In the genomic region with DNA sequence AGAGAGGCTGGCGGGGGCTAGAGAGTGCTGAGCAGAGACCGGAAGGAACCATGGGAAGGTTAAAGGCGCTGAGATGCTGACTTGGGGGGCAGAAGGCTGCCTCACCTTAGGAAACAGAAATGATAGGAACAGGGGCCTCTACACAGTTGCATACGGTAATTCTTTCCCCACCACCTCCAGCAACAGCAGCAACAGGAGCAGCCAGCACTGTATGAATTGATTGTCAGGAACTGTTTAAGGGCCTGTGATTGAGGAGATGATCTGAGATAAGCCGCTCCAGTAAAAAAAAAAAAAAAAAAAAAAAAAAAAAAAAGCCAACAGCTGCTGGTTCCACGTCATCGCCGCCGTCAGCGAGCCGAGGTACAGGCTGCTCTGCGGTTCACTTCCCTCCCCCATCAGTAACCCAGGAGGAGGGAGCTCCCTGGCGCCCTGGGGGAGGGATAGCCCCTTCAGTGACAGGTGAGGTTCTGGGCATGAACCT, we compare ENCODE assay signal across 8 mouse cellular contexts.
A peak's percentile ranks its signal among the peaks of the same experiment; 100 is the strongest.
DNase-seq lines count a peak whose midpoint lies in the region; ATAC-seq lines count a peak whose summit lies in the region.

No protein-coding gene starts in this region.

- peak; percentile 60; the same call in 1 of the 2 replicates for ATAC-seq in heart, embryonic 16.5 days (replicated peaks; ENCODE audit: extremely low read depth, insufficient read depth, low FRiP score)
- peak; percentile 66 for ATAC-seq in common myeloid progenitor, adult 5-6 weeks (replicated peaks; ENCODE audit: low read depth, poor library complexity, severe bottlenecking)
- peak; percentile 57; the same call in 1 of the 2 replicates for ATAC-seq in hindbrain, embryonic 15.5 days (ENCODE audit: low FRiP score, low read depth)

- H3K4me3 ChIP-seq in heart, embryonic 16.5 days (ENCODE audit: low read length) = peak overlapping the region; percentile 38
- H3K4me3 ChIP-seq in hindbrain, embryonic 15.5 days = peak overlapping the region; percentile 31
- H3K4me3 ChIP-seq in midbrain, embryonic 10.5 days = peak overlapping the region; percentile 43

- H3K27me3 ChIP-seq in heart, embryonic 16.5 days (ENCODE audit: control insufficient read depth, insufficient read depth, low read length) = peaks cover 15% of the 10 kb centered on the region
- H3K27me3 ChIP-seq in hindbrain, embryonic 15.5 days = peaks cover 15% of the 10 kb centered on the region
- peaks cover 100% of the 10 kb centered on the region for H3K27me3 ChIP-seq in midbrain, embryonic 10.5 days (ENCODE audit: low read depth, poor library complexity, severe bottlenecking)

- no peak for DNase-seq in heart, postnatal 4 days
- peak; percentile 27 to 63 for DNase-seq in left cerebral cortex, postnatal 36 days (ENCODE audit: low spot score in 2 of 2)
- DNase-seq in midbrain, embryonic 10.5 days (ENCODE audit: low spot score) = no peak
- peak; percentile 56 to 62 for DNase-seq in spleen, postnatal 36 days (ENCODE audit: low spot score in 2 of 2)
- DNase-seq in gastrocnemius, postnatal 36 days = no peak

- no peaks in the 10 kb centered on the region for H3K9me3 ChIP-seq in heart, embryonic 16.5 days (replicated peaks; ENCODE audit: control insufficient read depth, low read length)
- no peaks in the 10 kb centered on the region for H3K9me3 ChIP-seq in hindbrain, embryonic 15.5 days
- peaks cover 3% of the 10 kb centered on the region; the same call in 1 of the 2 replicates for H3K9me3 ChIP-seq in midbrain, embryonic 10.5 days (replicated peaks)

- WGBS in heart, embryonic 16.5 days = under 1% methylated on average over 13 of the region's 13 CpGs
- WGBS in hindbrain, embryonic 15.5 days = under 1% methylated on average over 13 of the region's 13 CpGs
- WGBS in midbrain, embryonic 10.5 days = under 1% methylated on average over 13 of the region's 13 CpGs

- peaks cover 13% of the 10 kb centered on the region for H3K4me1 ChIP-seq in heart, embryonic 16.5 days (ENCODE audit: control insufficient read depth, insufficient read depth, low read length)
- H3K4me1 ChIP-seq in hindbrain, embryonic 15.5 days (replicated peaks) = peaks cover 20% of the 10 kb centered on the region
- H3K4me1 ChIP-seq in midbrain, embryonic 10.5 days = peaks cover 47% of the 10 kb centered on the region

- no peak overlapping the region for H3K27ac ChIP-seq in heart, embryonic 16.5 days (ENCODE audit: low read length)
- H3K27ac ChIP-seq in hindbrain, embryonic 15.5 days (replicated peaks) = peak overlapping the region; percentile 22; the same call in 1 of the 2 replicates
- H3K27ac ChIP-seq in midbrain, embryonic 10.5 days (replicated peaks) = no peak overlapping the region

- H3K4me2 ChIP-seq in heart, embryonic 16.5 days (ENCODE audit: low read depth, low read length) = peak overlapping the region; percentile 64
- peak overlapping the region; percentile 72 for H3K4me2 ChIP-seq in hindbrain, embryonic 15.5 days

- H3K36me3 ChIP-seq in heart, embryonic 16.5 days (ENCODE audit: control insufficient read depth, insufficient read depth) = no peaks in the 10 kb centered on the region
- H3K36me3 ChIP-seq in hindbrain, embryonic 15.5 days = no peaks in the 10 kb centered on the region
- H3K36me3 ChIP-seq in midbrain, embryonic 10.5 days = no peaks in the 10 kb centered on the region

- no peak overlapping the region for H3K9ac ChIP-seq in heart, embryonic 16.5 days (ENCODE audit: low read length)
- H3K9ac ChIP-seq in hindbrain, embryonic 15.5 days = peak overlapping the region; percentile 44

- intact Hi-C loops in left cerebral cortex, postnatal 36 days (cut with DNase I) = loop anchor here (5.0 kb wide), 1 partner anchor 151 kb away; a partner anchor contains a TSS
- intact Hi-C loops in gastrocnemius, postnatal 36 days (cut with DNase I) = no loop called here

Comparison
In these comparisons a context has a peak if more than half of its experiments do, and no peak if none do; other contexts are left out.
1. DNase-seq: peak in left cerebral cortex, postnatal 36 days (2 of 2) and spleen, postnatal 36 days (2 of 2); none in heart, postnatal 4 days (single experiment), midbrain, embryonic 10.5 days (single experiment) and gastrocnemius, postnatal 36 days (0 of 2).
2. Peak in every context shown above with its lines, with median percentiles within 50 percentile points of each other: ATAC-seq and H3K4me3 ChIP-seq.